Mouse (Mus musculus): ENCODE data around the gene Exoc8.

The Exoc8 gene

GRCm38 (mm10) chr8:124897386-124898250, at the start of gene Exoc8, which contains the start of gene Sprtn:
TSS of gene Exoc8 (minus strand) at chr8:124897705.
TSS of gene Sprtn (plus strand) at chr8:124897886.
- peak; percentile 95 to 98 for DNase-seq

DNA sequence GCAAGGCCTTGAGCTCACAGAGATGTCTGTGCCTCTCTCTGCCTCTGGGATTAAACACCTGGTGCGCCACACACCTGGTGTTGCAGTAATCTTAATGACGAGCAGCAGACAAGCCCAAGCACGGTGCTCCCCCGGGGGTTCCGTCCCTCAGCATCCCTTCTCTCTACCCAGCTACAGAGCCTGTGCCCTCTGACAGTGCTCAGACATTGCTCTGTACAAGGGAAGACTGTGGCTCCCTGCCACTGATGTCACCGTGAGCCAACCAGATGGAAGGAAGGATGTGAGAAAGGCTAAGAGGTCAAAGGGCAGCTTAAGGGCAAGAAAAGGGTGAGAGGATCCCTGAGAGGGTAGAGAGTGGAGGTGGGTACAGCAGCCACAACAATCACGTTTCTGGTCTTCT, 46.9 kb upstream of the Exoc8 start:
- DNase-seq = no peak

GRCm38 (mm10) chr8:124943801-124944200, 46.3 kb upstream of the Exoc8 start:
- DNase-seq = no peak

GRCm38 (mm10) chr8:124937293-124937692, 39.8 kb upstream of the Exoc8 start:
- DNase-seq = no peak

DNA sequence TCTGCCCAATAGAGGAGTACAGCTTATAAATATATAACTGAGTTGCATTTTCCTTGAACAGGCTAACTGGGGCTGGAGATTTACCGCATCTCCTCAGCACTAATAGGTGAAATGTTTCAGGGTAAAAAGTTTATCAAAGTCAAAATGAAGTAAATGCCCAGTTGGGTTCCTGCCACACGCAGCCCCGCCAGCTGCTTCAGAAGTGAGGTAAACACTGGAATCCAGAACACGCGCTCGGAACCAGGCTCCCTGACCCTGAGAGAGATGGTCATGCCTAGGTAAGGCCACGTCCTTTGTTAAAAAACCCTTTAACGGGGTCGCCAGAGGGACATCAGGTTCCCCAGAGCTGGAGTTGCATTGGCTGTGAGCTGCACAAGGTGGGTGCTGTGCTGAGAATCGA, 39.2 kb upstream of the Exoc8 start:
- DNase-seq = no peak

- no peak for DNase-seq
Measured at GRCm38 (mm10) chr8:124935116-124935515, 37.6 kb upstream of the Exoc8 start.

- no peak for DNase-seq
Measured at GRCm38 (mm10) chr8:124932435-124932834, 34.9 kb upstream of the Exoc8 start.

- DNase-seq = no peak
Measured at GRCm38 (mm10) chr8:124930649-124931048, 33.1 kb upstream of the Exoc8 start.

DNA sequence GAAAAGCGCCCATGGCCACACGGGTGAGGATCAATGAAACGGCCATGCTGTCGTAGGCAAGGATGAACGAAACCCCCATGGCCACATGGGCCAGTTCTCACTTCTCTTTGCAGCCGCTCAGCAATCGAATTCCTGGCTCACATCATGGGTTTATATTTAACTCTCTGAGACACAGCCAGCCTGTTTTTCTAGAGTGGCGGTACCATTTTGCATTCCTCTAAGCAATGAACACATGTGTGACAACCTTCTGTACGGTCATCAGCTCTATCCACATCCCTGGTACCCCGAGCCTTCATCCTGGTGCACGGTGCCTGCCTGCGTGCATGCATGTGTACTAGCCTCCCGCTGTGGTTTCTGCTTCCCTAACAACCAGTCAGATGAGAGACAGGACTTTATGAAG, 32.6 kb upstream of the Exoc8 start:
- DNase-seq = no peak

GRCm38 (mm10) chr8:124929006-124929405, 31.5 kb upstream of the Exoc8 start:
- no peak for DNase-seq

DNA sequence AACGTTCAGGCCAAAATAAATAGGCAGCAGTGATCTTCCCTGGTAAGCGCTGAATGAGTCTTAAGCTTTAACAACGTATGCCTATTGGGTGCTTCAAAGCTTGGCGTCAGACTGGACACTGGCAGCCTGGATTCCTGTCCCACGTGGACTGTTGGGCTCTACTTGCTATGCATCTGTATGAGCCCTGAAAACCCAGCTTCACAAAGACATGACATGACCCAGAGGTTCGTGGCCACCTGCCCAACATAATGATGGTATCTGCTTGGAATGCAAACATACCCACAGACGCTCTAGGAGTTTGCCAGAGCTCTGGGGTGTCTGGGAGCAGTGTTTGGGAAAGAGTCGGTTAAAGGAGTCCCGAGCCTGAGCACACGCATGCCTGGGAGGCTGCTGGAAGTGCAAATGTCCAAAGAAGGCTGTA, 28.9 kb upstream of the Exoc8 start:
- peak; percentile 41 to 66 for DNase-seq

DNA sequence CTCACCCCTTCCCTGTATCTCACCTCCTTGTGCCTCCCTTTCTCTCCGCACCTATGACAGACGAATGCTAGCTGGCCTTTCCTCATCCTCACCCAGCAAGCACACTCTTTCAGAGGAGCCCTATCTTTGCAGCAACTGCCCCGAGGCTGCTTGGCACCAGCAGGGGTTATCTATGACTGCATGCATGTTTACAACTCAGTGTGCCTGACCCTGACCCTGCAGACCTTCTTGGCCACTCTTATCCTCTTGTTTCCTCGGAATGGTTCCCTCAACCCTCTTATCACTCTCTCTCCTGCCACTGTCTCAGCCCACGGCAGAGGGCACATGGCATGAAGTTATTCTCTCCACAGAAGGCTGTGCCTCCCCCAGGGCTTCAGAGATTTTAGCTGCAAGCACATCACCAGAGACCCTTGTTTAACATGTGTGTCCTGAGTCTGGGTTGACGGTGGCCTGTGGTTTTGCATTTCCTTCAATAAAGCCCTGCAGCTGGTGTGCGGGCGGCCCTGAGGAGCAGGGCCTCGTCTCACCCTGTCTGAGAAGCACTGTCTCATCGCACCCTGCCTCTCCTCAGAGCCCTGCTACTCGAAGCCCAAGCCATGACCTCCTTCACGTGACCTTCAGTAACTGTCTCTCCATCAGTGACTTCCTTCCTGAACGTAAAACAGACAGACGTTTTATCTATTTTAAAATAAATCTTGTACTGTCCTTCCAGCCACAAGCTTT, 28.2 kb upstream of the Exoc8 start:
- no peak for DNase-seq

DNA sequence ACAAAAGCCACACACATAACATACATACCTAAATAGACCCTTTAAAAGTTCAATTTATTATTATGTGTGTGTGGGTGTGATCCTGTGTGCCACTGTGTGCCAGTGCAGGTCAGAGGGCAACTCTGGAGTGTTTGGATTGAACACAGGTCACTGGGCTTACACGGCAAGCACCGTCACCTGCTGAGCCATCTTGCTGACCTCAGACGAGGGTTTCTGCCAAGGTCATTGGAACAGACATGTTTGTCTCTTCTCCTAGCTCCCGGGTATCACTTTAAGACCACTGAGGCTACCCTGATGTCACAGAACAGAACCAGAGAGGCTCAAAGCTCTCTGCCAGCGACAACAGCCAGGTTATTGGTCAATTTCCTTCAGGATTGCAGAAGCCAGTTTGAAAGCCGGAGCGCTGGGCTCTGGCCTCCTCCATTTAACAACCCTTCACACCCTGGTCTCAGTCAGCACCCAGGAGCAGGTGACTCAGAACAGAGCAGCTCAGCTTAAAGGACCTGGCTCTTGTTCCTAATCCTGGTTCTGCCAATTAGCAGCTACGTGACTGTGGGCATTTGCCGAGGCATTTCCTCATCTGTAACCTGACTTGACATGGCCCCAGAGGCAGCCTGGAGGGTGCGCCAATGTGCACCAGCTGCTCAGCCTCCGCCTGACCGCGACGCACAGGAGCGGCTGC, 26.6 kb upstream of the Exoc8 start:
- peak in 1 of 2 experiments; percentile 53 for DNase-seq

GRCm38 (mm10) chr8:124922490-124923089, 25.1 kb upstream of the Exoc8 start:
- DNase-seq = no peak

DNA sequence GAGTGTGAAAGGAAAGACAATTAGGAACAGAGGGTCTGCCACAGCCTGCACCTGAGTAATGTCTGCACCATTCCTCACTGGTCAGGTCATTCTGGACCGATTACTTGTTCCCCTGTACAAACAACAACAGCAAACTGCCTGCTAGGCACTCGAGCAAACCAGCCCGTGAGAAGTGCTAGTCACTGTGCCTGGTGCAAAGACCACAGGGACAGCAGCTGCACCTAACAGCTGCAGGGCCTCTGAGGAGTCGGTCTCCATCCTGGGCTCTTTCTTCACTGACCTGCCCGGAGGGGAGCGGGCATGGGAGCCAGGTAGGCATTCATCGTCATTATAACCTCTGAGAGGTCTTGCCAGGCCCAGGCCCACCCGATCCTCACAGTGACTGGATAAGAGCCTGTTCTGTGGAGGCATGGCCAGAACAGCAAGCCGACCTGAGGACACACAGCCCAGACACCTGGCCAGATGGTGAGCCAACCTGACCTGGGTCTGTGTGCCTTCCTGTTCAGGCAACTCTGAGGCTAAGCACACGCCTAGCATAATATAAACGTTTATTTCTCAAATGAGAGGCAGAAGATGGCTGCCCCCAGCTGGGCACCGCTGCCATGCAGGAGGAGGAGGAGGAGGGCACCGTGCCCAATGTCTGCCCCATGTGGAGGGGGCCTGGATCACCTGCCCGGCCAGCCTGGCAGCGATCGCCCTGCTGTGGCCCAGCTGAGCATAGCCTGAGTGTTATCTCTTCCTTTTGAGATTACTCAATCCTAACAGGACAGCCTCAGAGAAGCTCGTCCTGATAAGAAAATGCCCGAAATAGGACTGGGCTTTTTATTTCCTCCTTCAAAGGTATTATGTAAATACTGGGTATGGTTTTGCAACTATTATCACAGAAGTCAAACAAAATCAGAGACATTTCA, 24.1 kb upstream of the Exoc8 start:
- DNase-seq = peak in 1 of 2 experiments; percentile 52

DNA sequence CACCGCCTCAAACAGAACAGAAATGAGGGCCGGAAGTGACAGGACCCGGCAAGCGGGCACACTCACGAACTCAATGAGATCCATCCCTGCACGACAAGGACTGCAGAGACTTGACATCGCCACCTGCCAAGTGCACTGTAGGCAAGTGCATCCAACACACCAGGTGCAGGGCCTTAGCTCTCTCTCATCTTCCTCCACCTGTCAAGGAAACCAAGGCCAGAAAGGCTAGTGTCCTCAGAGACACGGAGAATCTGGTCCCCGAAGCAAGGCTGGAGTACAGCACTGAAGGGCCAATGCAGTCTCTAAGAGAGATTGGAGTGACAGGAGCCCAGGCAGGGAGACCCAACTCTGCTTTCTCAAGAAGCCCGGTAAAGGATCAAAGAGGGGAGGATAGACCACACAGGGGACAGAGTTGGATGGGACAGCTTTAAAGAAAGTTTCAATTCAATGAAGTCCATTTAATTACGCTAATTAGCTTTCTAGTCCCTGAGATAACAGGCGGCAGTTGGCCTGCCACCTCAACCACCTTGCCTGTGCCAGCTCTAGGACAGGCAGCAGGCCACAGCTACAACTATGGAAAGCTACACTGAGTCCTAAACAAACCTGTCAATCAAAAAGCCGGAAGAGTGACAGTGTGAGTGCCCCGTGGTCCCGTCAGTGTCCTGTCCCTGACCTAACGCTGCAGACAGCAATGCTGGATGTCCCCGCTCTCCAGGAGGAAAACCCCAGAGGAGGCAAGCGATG, 20.4 kb upstream of the Exoc8 start:
- DNase-seq = no peak

- DNase-seq = peak; percentile 50 to 64
Measured at GRCm38 (mm10) chr8:124914061-124914460, 16.6 kb upstream of the Exoc8 start.

- DNase-seq = peak; percentile 44 to 75
Measured at GRCm38 (mm10) chr8:124911938-124912872, 14.7 kb upstream of the Exoc8 start.

- DNase-seq = no peak
Measured at GRCm38 (mm10) chr8:124910349-124910748, 12.8 kb upstream of the Exoc8 start.

- DNase-seq = no peak
Measured at GRCm38 (mm10) chr8:124909936-124910335, 12.4 kb upstream of the Exoc8 start.
